Mouse (Mus musculus) spleen, adult 2 months (tissue): ENCODE measurements at regions not wholly inside any gene's neighbourhood (a gene's known extent, or its start where the extent isn't known, plus 50 kb on each side); places are given as distances from the start of the nearest gene placed in this dataset.

Experiments
- CTCF ChIP-seq: fragments of 200-500 bp; IDR thresholded peaks from 2 replicates; pipeline ENCODE4 v1.5.1; 2011; ENCODE audit warnings: mild to moderate bottlenecking, inconsistent platforms; ENCODE audit not compliant: insufficient read depth, insufficient read length, insufficient replicate concordance; ENCODE audit errors: extremely low read depth
- POLR2A ChIP-seq: fragments of 200-500 bp; IDR thresholded peaks from 2 replicates; pipeline ENCODE4 v1.6.1; 2011; ENCODE audit warnings: low read depth, low read length, inconsistent platforms

DNA sequence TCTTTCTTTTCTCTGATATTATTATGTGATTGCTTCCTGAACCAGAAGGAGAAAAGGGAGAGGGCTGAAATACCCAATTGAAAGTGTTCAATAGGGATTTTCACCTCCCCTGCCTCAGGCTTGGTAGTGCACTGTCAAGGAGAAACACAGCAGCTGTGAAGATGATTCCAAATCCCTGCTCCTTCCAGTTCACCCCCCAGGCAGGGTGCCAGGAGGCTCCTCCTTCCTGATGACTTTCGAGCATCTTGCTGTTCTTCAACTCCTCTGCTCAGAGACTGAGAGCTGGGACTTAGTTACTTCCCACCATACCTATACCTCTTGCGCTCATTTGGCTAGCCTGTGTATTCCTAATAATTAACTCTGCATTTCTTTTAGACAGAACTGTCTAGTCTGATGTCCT is 73.7 kb upstream of the Tmem200a start:
- no peak for TF ChIP-seq POLR2A
- TF ChIP-seq CTCF = no peak
